Mouse (Mus musculus): ENCODE measurements at regions not wholly inside any gene's neighbourhood (a gene's known extent, or its start where the extent isn't known, plus 50 kb on each side); places are given as distances from the start of the nearest gene placed in this dataset.

DNA sequence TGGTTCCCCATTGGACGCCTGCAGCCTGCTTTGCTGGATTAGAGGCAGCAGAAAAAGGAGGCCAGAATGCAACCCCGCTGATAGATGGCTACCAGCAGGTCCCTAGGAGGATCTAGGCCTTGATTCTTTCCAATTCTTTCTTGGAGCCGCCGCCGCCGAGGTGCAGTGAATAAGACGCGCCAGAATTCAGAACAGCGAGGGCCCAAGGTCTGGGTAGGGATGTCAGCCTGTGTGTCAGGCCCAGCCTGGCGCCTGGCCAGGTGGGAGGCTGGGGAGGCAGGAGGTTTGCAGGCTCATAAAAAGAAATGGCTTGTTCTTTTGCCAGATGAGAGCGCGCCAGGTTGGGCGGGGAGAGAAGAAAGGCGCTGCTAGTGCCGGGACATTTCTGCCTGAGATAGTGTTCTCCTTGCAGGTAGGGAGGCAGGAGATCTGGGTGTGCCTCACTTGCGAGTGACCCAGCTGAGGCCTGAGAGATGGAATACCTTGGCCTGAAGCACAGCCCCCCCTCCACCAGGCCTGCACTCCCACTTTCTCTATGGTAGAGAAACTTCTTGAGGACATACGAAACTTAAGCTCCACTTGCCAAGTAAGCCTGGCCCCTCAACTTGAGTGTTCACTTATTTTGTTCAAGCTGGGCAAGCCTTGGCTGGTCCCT lies 408.0 kb downstream of the H2al1j start:
- no peak for TF ChIP-seq POLR2A (IDR thresholded peaks at IDR 0.05; ENCODE audit: control insufficient read depth, low read depth, low read length)
- no peak for TF ChIP-seq CTCF (IDR thresholded peaks at IDR 0.05; ENCODE audit: control insufficient read depth, insufficient read depth, insufficient replicate concordance, low read depth, low read length)

All from testis, adult 2 months (tissue).